Mouse (Mus musculus) lung, embryonic 15.5 days (tissue): ENCODE results near the gene Arid3b. TPM values are rescaled to one million over a fixed set of nuclear protein-coding genes. Genes with fewer than 3 reads are reported as not detected.

Experiments
- ATAC-seq: fragments of 200-750 bp; cut with Nextera tagmentation; 2 replicates; pipeline ENCODE4 v1.8.0; 2017; ENCODE audit warnings: moderate number of reproducible peaks, borderline replicate concordance; ENCODE audit not compliant: low FRiP score, low TSS enrichment; ENCODE audit errors: extremely low read depth
- H3K27ac ChIP-seq: fragments of 300-500 bp; sonication (generic); 2 replicates; pipeline ENCODE4 v1.5.1; 2015; ENCODE audit warnings: moderate library complexity, mild to moderate bottlenecking, inconsistent platforms
- H3K27me3 ChIP-seq: fragments of 300-500 bp; sonication (generic); 2 replicates; pipeline ENCODE4 v1.6.1; 2015; ENCODE audit warnings: inconsistent platforms
- H3K36me3 ChIP-seq: fragments of 300-500 bp; sonication (generic); 2 replicates; pipeline ENCODE4 v1.6.1; 2015; ENCODE audit warnings: inconsistent platforms
- H3K4me1 ChIP-seq: fragments of 300-500 bp; sonication (generic); 2 replicates; pipeline ENCODE4 v1.6.1; 2015; ENCODE audit warnings: inconsistent platforms
- H3K4me2 ChIP-seq: fragments of 300-500 bp; sonication (generic); 2 replicates; pipeline ENCODE4 v1.6.1; 2015; ENCODE audit warnings: inconsistent platforms, mild to moderate bottlenecking, moderate library complexity
- H3K4me3 ChIP-seq: fragments of 300-500 bp; sonication (generic); 2 replicates; pipeline ENCODE4 v1.5.1; 2015; ENCODE audit warnings: mild to moderate bottlenecking, inconsistent platforms
- H3K9ac ChIP-seq: fragments of 300-500 bp; sonication (generic); 2 replicates; pipeline ENCODE4 v1.6.1; 2015; ENCODE audit warnings: inconsistent platforms
- H3K9me3 ChIP-seq: fragments of 300-500 bp; sonication (generic); 2 replicates; pipeline ENCODE4 v1.6.1; 2016; ENCODE audit warnings: inconsistent platforms
- WGBS: fragments of 180-500 bp; shearing (Covaris S2); methylation state at CpG from one replicate; pipeline ENCODE4 v1.1.7; 2015; 5-methylcytosine and 5-hydroxymethylcytosine counted together
- polyA plus RNA-seq: library from polyadenylated mRNA; unstranded; fragments of >200 nt; fragmentation: Nextera tagmentation; extraction: Ambion mirVana; gene quantifications from 2 replicates; pipeline ENCODE4 v1.2.1, GENCODE M21; 2015

Gene Arid3b
- polyA plus RNA-seq, 1 experiment from 2014 or later: 4.5 TPM

GRCm38 (mm10) chr9:57864336-57864735, 27.7 kb upstream of the Arid3b start:
- ATAC-seq: no peak
- Histone ChIP-seq H3K36me3 (no peaks in the 10 kb centered on the region), H3K27me3 (peaks cover 3% of the 10 kb centered on the region; the same call in 1 of the 2 replicates), H3K4me1 (no peaks in the 10 kb centered on the region), H3K4me3 (no peak overlapping the region), H3K4me2 (no peak overlapping the region), H3K9ac (no peak overlapping the region), H3K9me3 (no peaks in the 10 kb centered on the region), H3K27ac (no peak overlapping the region)

- ATAC-seq: no peak
- no peak overlapping the region for H3K4me2 ChIP-seq
- H3K4me1 ChIP-seq: no peaks in the 10 kb centered on the region
- H3K27me3 ChIP-seq: peaks cover 3% of the 10 kb centered on the region; the same call in 1 of the 2 replicates
- H3K4me3 ChIP-seq: no peak overlapping the region
- H3K36me3 ChIP-seq: no peaks in the 10 kb centered on the region
- H3K9me3 ChIP-seq: no peaks in the 10 kb centered on the region
- H3K27ac ChIP-seq: no peak overlapping the region
- no peak overlapping the region for H3K9ac ChIP-seq
- WGBS: 42% methylated on average over 9 of the region's 9 CpGs
These were observed 25.4 kb upstream of the Arid3b start for GRCm38 (mm10) chr9:57861951-57862471.

GRCm38 (mm10) chr9:57856456-57856855, 19.9 kb upstream of the Arid3b start:
- Histone ChIP-seq H3K27ac (no peak overlapping the region), H3K27me3 (peaks cover 3% of the 10 kb centered on the region; the same call in 1 of the 2 replicates), H3K4me1 (no peaks in the 10 kb centered on the region), H3K36me3 (no peaks in the 10 kb centered on the region), H3K4me3 (no peak overlapping the region), H3K9me3 (no peaks in the 10 kb centered on the region), H3K9ac (no peak overlapping the region), H3K4me2 (no peak overlapping the region)
- 67% methylated on average over 2 of the region's 2 CpGs for WGBS
- no peak for ATAC-seq

GRCm38 (mm10) chr9:57854280-57854679, 17.7 kb upstream of the Arid3b start:
- Histone ChIP-seq H3K9me3 (no peaks in the 10 kb centered on the region), H3K36me3 (no peaks in the 10 kb centered on the region), H3K4me3 (no peak overlapping the region), H3K4me2 (no peak overlapping the region), H3K4me1 (no peaks in the 10 kb centered on the region), H3K9ac (no peak overlapping the region), H3K27me3 (no peaks in the 10 kb centered on the region), H3K27ac (no peak overlapping the region)
- ATAC-seq: no peak

GRCm38 (mm10) chr9:57839032-57839431, 2.4 kb upstream of the Arid3b start:
- no peak for ATAC-seq
- Histone ChIP-seq H3K27me3 (peaks cover 23% of the 10 kb centered on the region), H3K4me2 (no peak overlapping the region), H3K4me3 (no peak overlapping the region), H3K27ac (no peak overlapping the region), H3K36me3 (no peaks in the 10 kb centered on the region), H3K9me3 (no peaks in the 10 kb centered on the region), H3K4me1 (peaks cover 9% of the 10 kb centered on the region), H3K9ac (no peak overlapping the region)
- 46% methylated on average over 2 of the region's 2 CpGs for WGBS

- H3K4me3 ChIP-seq: peak overlapping the region; percentile 73
- no peak for ATAC-seq
- H3K27me3 ChIP-seq: peaks cover 40% of the 10 kb centered on the region
- WGBS: 2% methylated on average over 22 of the region's 22 CpGs
- H3K9ac ChIP-seq: peak overlapping the region; percentile 58
- no peaks in the 10 kb centered on the region for H3K36me3 ChIP-seq
- H3K27ac ChIP-seq: no peak overlapping the region
- H3K9me3 ChIP-seq: no peaks in the 10 kb centered on the region
- peak overlapping the region; percentile 86 for H3K4me2 ChIP-seq
- H3K4me1 ChIP-seq: peaks cover 24% of the 10 kb centered on the region
These were observed 615 bp downstream of the Arid3b start for GRCm38 (mm10) chr9:57835841-57836514.

- no peak overlapping the region for H3K27ac ChIP-seq
- peaks cover 32% of the 10 kb centered on the region for H3K4me1 ChIP-seq
- no peak for ATAC-seq
- no peaks in the 10 kb centered on the region for H3K9me3 ChIP-seq
- H3K4me2 ChIP-seq: no peak overlapping the region
- H3K9ac ChIP-seq: no peak overlapping the region
- 25% methylated on average over 11 of the region's 11 CpGs for WGBS
- no peak overlapping the region for H3K4me3 ChIP-seq
- no peaks in the 10 kb centered on the region for H3K36me3 ChIP-seq
- H3K27me3 ChIP-seq: peaks cover 43% of the 10 kb centered on the region
These were observed 1.8 kb downstream of the Arid3b start for GRCm38 (mm10) chr9:57834629-57835417.

- peaks cover 32% of the 10 kb centered on the region for H3K4me1 ChIP-seq
- 75% methylated on average over 9 of the region's 9 CpGs for WGBS
- peaks cover 51% of the 10 kb centered on the region for H3K27me3 ChIP-seq
- no peak overlapping the region for H3K9ac ChIP-seq
- H3K4me2 ChIP-seq: no peak overlapping the region
- no peaks in the 10 kb centered on the region for H3K9me3 ChIP-seq
- H3K27ac ChIP-seq: no peak overlapping the region
- H3K4me3 ChIP-seq: no peak overlapping the region
- ATAC-seq: no peak
- H3K36me3 ChIP-seq: no peaks in the 10 kb centered on the region
These were observed 2.7 kb downstream of the Arid3b start for GRCm38 (mm10) chr9:57833762-57834471.

- peak; percentile 98 for ATAC-seq
- Histone ChIP-seq H3K27ac (peak overlapping the region; percentile 70), H3K4me1 (peaks cover 26% of the 10 kb centered on the region), H3K4me2 (peak overlapping the region; percentile 45), H3K9ac (no peak overlapping the region), H3K27me3 (peaks cover 68% of the 10 kb centered on the region), H3K4me3 (no peak overlapping the region), H3K36me3 (no peaks in the 10 kb centered on the region), H3K9me3 (no peaks in the 10 kb centered on the region)
- 2% methylated on average over 24 of the region's 24 CpGs for WGBS
These were observed 5.1 kb downstream of the Arid3b start for GRCm38 (mm10) chr9:57831267-57832082.

- ATAC-seq: no peak
- Histone ChIP-seq H3K36me3 (no peaks in the 10 kb centered on the region), H3K9ac (no peak overlapping the region), H3K27ac (0 out of 2 replicates have a peak overlapping the region, but pooled peaks have one; percentile 6), H3K27me3 (peaks cover 54% of the 10 kb centered on the region), H3K4me2 (no peak overlapping the region), H3K4me1 (peaks cover 23% of the 10 kb centered on the region), H3K4me3 (no peak overlapping the region), H3K9me3 (no peaks in the 10 kb centered on the region)
- 56% methylated on average over 6 of the region's 6 CpGs for WGBS
These were observed 6.6 kb downstream of the Arid3b start for GRCm38 (mm10) chr9:57829812-57830557.

GRCm38 (mm10) chr9:57823397-57823796, 13.2 kb downstream of the Arid3b start:
- Histone ChIP-seq H3K4me3 (no peak overlapping the region), H3K27me3 (peaks cover 14% of the 10 kb centered on the region; the same call in 1 of the 2 replicates), H3K4me2 (no peak overlapping the region), H3K9ac (no peak overlapping the region), H3K27ac (no peak overlapping the region), H3K4me1 (no peaks in the 10 kb centered on the region), H3K36me3 (no peaks in the 10 kb centered on the region), H3K9me3 (no peaks in the 10 kb centered on the region)
- WGBS: 92% methylated on average over 1 of the region's 1 CpGs
- no peak for ATAC-seq
